Mouse (Mus musculus) limb, embryonic 15.5 days (tissue): Measurements from ENCODE around the gene Srsf4. TPM values are rescaled to one million over a fixed set of nuclear protein-coding genes. Genes with fewer than 3 reads are reported as not detected.

Experiments
- ATAC-seq: fragments of 200-750 bp; cut with Nextera tagmentation; 2 replicates; pipeline ENCODE4 v1.8.0; 2017; ENCODE audit warnings: low read depth, moderate TSS enrichment; ENCODE audit not compliant: insufficient number of reproducible peaks, low FRiP score, low TSS enrichment
- H3K27ac ChIP-seq: fragments of 300-500 bp; sonication (generic); 2 replicates; pipeline ENCODE4 v1.5.1; 2015; ENCODE audit warnings: moderate library complexity, mild to moderate bottlenecking, inconsistent platforms
- H3K27me3 ChIP-seq: fragments of 300-500 bp; sonication (generic); 2 replicates; pipeline ENCODE4 v1.6.1; 2015; ENCODE audit warnings: inconsistent platforms
- H3K36me3 ChIP-seq: fragments of 300-500 bp; sonication (generic); 2 replicates; pipeline ENCODE4 v1.6.1; 2015; ENCODE audit warnings: inconsistent platforms
- H3K4me1 ChIP-seq: fragments of 300-500 bp; sonication (generic); 2 replicates; pipeline ENCODE4 v1.6.1; 2015; ENCODE audit warnings: inconsistent platforms
- H3K4me2 ChIP-seq: fragments of 300-500 bp; sonication (generic); 2 replicates; pipeline ENCODE4 v1.6.1; 2015; ENCODE audit warnings: mild to moderate bottlenecking, inconsistent platforms
- H3K4me3 ChIP-seq: fragments of 300-500 bp; sonication (generic); 2 replicates; pipeline ENCODE4 v1.5.1; 2015; ENCODE audit warnings: mild to moderate bottlenecking, inconsistent platforms
- H3K9ac ChIP-seq: fragments of 300-500 bp; sonication (generic); 2 replicates; pipeline ENCODE4 v1.6.1; 2015; ENCODE audit warnings: inconsistent platforms
- H3K9me3 ChIP-seq: fragments of 300-500 bp; sonication (generic); 2 replicates; pipeline ENCODE4 v1.6.1; 2016; ENCODE audit warnings: inconsistent platforms
- WGBS: fragments of 180-500 bp; shearing (Covaris S2); methylation state at CpG from one replicate; pipeline ENCODE4 v1.1.7; 2015; 5-methylcytosine and 5-hydroxymethylcytosine counted together
- polyA plus RNA-seq: library from polyadenylated mRNA; unstranded; fragments of >200 nt; fragmentation: Nextera tagmentation; extraction: Ambion mirVana; gene quantifications from 2 replicates; pipeline ENCODE4 v1.2.1, GENCODE M21; 2015

Gene Srsf4
- polyA plus RNA-seq, 1 experiment from 2014 or later, result 97.7 TPM

DNA sequence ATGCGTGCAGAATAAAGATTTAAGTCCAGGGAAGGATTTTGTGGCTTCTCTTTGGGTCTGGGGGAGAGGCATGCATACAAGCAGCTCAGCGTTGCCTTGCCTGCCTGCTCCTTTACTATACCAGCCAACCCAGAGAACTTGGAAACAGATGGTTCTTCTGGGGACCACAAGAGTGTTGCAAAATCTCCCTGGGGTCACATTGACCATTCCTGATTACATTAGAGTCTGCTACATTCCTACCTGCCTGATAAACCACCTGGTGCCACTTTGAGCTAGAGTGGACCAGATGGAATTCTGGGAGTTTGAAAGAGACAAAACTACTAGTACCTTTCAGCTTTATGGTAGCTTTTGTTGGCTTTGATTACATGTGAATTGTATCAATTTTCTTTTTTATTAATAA lies 3.4 kb downstream of the Srsf4 start:
- no peaks in the 10 kb centered on the region for H3K36me3 ChIP-seq
- WGBS, result 55% methylated on average over 2 of the region's 2 CpGs
- H3K4me3 ChIP-seq, result no peak overlapping the region
- H3K27ac ChIP-seq, result no peak overlapping the region
- H3K9me3 ChIP-seq, result no peaks in the 10 kb centered on the region
- no peak overlapping the region for H3K4me2 ChIP-seq
- peaks cover 39% of the 10 kb centered on the region for H3K4me1 ChIP-seq
- ATAC-seq, result no peak
- H3K9ac ChIP-seq, result no peak overlapping the region
- no peaks in the 10 kb centered on the region for H3K27me3 ChIP-seq

DNA sequence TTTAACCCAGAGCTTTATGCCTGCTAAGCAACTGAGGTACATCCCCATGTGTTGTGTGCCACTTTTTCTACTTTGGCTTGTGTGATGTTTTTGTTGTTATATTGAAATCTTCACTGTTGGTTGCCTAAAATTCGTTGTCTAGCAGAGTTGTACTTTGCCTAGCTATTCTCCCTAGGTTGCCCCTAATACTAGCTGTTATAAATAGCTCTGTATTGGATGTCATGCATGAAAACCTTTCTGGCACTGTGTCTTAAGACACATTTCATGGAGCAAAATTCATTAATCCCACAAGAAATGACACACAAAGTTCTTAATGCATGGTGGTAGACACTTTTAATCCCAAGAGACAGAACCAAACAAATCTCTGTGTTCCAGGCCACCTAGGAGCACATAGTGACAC lies 6.3 kb downstream of the Srsf4 start:
- Histone ChIP-seq H3K4me2 (no peak overlapping the region), H3K9me3 (no peaks in the 10 kb centered on the region), H3K36me3 (peaks cover 2% of the 10 kb centered on the region; the same call in 1 of the 2 replicates), H3K4me1 (peaks cover 38% of the 10 kb centered on the region), H3K4me3 (no peak overlapping the region), H3K27ac (no peak overlapping the region), H3K9ac (no peak overlapping the region), H3K27me3 (no peaks in the 10 kb centered on the region)
- ATAC-seq, result no peak
- WGBS, result 78% methylated on average over 1 of the region's 1 CpGs

DNA sequence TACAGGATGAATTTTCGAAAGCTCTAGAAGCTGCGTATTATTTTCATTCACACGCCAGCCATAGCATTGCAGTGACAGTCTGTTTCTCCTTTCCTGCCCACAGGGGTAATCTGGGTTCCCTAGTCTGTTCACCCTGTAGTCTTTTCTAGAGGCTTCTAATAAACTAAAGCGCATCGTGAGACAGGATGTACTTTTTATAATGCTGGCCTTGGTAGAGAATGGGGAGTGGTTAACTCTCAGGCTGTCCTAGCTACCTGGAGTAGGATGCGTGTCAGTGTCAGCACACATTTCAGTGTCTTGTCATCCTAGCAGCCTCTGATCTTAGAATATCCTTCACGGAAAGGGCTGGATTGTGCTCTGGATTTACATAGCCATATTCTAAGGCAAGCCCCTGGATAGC lies 7.9 kb downstream of the Srsf4 start:
- 75% methylated on average over 7 of the region's 7 CpGs for WGBS
- Histone ChIP-seq H3K36me3 (peaks cover 18% of the 10 kb centered on the region), H3K4me3 (no peak overlapping the region), H3K27ac (no peak overlapping the region), H3K9me3 (no peaks in the 10 kb centered on the region), H3K9ac (no peak overlapping the region), H3K27me3 (no peaks in the 10 kb centered on the region), H3K4me2 (no peak overlapping the region), H3K4me1 (peaks cover 29% of the 10 kb centered on the region)
- ATAC-seq, result no peak

DNA sequence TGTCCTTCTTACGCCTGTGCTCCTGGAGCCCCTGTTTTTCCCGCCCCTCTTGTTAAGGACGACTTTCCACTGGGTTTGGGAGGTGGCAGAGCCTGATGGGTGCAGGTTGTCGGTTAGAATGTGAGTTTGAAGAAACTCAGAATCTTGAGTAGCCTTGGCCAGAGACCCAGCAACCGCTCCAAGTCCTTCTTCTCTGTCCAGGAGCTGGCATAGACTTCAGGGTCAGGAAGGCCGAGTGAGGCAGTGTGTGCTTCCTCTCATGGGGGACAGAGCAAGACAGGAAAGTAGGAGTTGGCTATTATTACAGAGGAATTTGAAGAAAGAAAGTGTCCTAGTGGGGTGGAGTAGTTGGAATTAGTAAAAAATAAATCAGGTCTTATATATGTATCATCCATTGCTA lies 10.2 kb downstream of the Srsf4 start:
- H3K27me3 ChIP-seq, result no peaks in the 10 kb centered on the region
- WGBS, result 61% methylated on average over 6 of the region's 6 CpGs
- peaks cover 13% of the 10 kb centered on the region for H3K4me1 ChIP-seq
- H3K4me3 ChIP-seq, result no peak overlapping the region
- peaks cover 33% of the 10 kb centered on the region for H3K36me3 ChIP-seq
- H3K9me3 ChIP-seq, result no peaks in the 10 kb centered on the region
- H3K9ac ChIP-seq, result no peak overlapping the region
- no peak for ATAC-seq
- H3K27ac ChIP-seq, result no peak overlapping the region; the same call in 1 of the 2 replicates
- no peak overlapping the region for H3K4me2 ChIP-seq

DNA sequence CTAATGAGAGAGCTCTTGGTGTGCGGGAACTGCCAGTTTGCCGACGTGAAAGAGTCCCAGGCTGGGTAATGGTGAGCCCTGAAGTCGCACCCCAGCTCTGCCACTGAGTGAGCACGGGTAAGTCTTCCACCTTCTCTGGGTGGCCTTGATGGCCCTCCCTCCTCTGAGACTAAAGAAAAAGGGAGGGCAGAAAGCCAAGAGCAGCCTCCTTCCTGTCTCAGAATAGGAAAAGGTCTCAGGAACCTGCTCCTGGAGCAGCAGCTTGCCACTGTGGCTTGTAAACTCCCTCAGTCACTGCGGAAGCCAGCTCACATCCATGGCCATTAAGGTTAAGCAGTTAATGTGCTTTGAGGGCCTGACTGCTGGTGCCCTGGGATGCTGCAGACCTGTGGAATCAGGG lies 12.0 kb downstream of the Srsf4 start:
- ATAC-seq, result no peak
- Histone ChIP-seq H3K27me3 (no peaks in the 10 kb centered on the region), H3K4me3 (no peak overlapping the region), H3K4me1 (peaks cover 19% of the 10 kb centered on the region; the same call in 1 of the 2 replicates), H3K9me3 (no peaks in the 10 kb centered on the region), H3K4me2 (no peak overlapping the region), H3K36me3 (peaks cover 36% of the 10 kb centered on the region), H3K27ac (no peak overlapping the region), H3K9ac (no peak overlapping the region)
- 70% methylated on average over 6 of the region's 6 CpGs for WGBS

DNA sequence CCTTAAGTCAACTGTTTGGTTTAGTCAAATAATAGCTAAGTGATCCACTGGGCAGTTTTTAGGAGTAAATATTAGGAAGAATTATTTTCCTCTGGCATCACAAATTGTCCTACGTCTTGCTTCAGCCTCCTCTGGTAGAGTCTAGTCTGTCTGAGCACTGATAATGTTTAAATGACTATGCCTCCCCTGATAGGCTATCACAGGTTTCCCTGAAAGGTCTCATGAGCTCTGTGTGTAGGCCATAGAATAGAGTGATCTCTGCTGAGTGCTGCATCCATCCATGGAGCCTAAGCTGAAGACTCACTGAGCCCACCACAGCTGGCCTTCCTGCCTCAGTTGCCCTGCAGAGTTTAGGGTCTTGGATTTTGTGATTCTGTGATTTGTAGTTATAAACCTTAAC lies 15.1 kb downstream of the Srsf4 start:
- H3K36me3 ChIP-seq, result peaks cover 58% of the 10 kb centered on the region
- no peak overlapping the region for H3K9ac ChIP-seq
- H3K4me3 ChIP-seq, result no peak overlapping the region
- no peak overlapping the region for H3K27ac ChIP-seq
- no peaks in the 10 kb centered on the region for H3K27me3 ChIP-seq
- no peak for ATAC-seq
- no peak overlapping the region for H3K4me2 ChIP-seq
- no peaks in the 10 kb centered on the region for H3K9me3 ChIP-seq
- WGBS, result 78% methylated on average over 1 of the region's 1 CpGs
- peaks cover 11% of the 10 kb centered on the region; the same call in 1 of the 2 replicates for H3K4me1 ChIP-seq

DNA sequence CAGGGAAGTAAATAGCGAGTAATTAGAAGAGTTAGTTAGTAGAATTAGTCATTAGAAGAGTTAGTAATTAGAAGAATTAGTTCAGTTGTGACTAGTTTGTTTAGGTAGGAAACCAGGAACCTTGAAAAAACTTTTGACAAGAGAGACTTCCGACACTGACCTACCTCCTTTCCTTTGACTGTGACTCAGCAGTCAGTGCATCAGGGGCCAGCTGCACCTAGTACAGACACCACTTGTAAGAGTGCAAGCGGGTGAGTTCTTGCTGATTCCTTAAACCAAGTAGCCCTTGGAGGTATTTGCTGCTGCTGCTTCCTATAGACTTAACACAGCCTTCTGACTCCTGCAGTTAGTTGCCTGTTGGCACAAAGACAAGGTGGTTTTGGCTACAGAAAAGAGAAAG lies 17.3 kb downstream of the Srsf4 start:
- H3K27me3 ChIP-seq, result no peaks in the 10 kb centered on the region
- H3K9me3 ChIP-seq, result no peaks in the 10 kb centered on the region
- no peak overlapping the region for H3K4me2 ChIP-seq
- WGBS, result 78% methylated on average over 3 of the region's 3 CpGs
- peaks cover 6% of the 10 kb centered on the region; the same call in 1 of the 2 replicates for H3K4me1 ChIP-seq
- no peak overlapping the region for H3K9ac ChIP-seq
- no peak overlapping the region for H3K27ac ChIP-seq
- ATAC-seq, result no peak
- H3K36me3 ChIP-seq, result peaks cover 62% of the 10 kb centered on the region
- no peak overlapping the region for H3K4me3 ChIP-seq

DNA sequence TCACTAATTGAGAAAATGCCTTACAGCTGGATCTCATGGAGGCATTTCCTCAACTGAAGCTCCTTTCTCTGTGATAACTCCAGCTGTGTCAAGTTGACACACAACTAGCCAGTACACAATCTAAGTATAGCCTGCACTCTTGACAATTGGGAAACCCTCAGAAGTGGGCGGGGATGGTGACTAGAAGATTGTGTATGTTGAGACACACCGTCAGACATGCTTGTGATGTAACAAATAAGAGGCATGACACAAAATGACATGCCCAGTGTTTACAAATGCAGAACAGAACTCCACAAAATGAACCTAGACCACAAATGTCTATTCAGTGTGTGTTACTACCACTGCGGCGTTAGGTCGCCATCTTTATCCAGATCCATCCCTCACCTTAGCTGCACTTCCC lies 23.7 kb downstream of the Srsf4 start:
- Histone ChIP-seq H3K27ac (no peak overlapping the region), H3K36me3 (peaks cover 82% of the 10 kb centered on the region), H3K4me3 (no peak overlapping the region), H3K27me3 (no peaks in the 10 kb centered on the region), H3K9me3 (no peaks in the 10 kb centered on the region), H3K4me2 (no peak overlapping the region), H3K9ac (no peak overlapping the region), H3K4me1 (no peaks in the 10 kb centered on the region)
- no peak for ATAC-seq
- 89% methylated on average over 5 of the region's 5 CpGs for WGBS

DNA sequence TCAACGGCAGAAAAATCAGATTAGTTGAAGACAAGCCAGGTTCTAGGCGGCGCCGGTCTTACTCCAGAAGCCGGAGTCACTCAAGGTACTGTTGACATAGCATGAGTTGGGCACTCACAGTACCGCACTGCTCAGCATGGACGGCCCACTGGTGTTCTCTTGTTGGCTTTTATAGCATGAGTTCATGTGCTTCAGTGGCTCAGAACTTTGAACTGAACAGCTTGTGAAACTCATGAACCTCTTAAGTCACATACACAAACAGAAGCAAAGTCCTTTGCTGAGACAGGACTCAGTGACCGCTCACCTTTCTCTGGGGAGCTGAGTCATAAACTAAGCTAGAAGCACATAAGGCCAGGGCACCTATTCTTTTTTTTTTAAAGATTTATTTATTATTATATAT lies 24.4 kb downstream of the Srsf4 start:
- Histone ChIP-seq H3K4me3 (no peak overlapping the region), H3K27me3 (no peaks in the 10 kb centered on the region), H3K4me1 (no peaks in the 10 kb centered on the region), H3K9ac (no peak overlapping the region), H3K27ac (no peak overlapping the region), H3K9me3 (no peaks in the 10 kb centered on the region), H3K36me3 (peaks cover 80% of the 10 kb centered on the region), H3K4me2 (no peak overlapping the region)
- WGBS, result 95% methylated on average over 8 of the region's 8 CpGs
- no peak for ATAC-seq

DNA sequence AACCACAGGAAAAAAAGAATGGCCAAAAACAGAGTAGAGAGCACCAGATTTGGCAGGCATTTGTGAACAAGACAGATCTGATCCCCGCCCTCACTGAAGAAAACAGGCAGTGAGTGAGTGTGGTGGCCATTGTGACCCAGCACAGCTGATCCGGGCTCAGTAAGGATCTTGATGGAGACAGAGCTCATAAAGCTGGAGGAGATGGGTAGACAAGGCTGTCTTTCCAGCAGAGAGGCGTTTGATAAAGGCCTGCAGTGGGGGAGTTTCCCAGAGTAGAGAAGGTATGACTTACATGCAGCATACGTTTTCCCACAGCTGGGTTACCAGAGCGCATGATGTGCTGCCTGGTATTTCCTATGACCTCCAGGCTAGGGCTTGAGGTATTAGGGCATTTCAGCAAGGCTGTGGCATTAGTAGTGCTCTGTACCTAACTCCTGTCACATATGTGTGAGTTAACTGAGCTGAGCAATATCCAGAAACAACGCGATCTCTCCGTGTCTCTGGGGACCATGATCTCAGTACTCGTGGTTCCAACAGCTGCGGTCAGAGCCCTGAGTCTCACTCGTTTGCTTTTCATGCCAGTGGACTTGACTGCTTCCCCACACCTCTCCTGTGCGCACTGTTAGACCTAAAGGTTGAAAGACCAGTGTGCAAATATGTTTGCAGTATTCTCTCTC lies 25.2 kb downstream of the Srsf4 start:
- Histone ChIP-seq H3K4me1 (no peaks in the 10 kb centered on the region), H3K27me3 (no peaks in the 10 kb centered on the region), H3K4me3 (no peak overlapping the region), H3K27ac (no peak overlapping the region), H3K9ac (no peak overlapping the region), H3K9me3 (no peaks in the 10 kb centered on the region), H3K4me2 (no peak overlapping the region), H3K36me3 (peaks cover 73% of the 10 kb centered on the region)
- 72% methylated on average over 12 of the region's 12 CpGs for WGBS
- no peak for ATAC-seq

DNA sequence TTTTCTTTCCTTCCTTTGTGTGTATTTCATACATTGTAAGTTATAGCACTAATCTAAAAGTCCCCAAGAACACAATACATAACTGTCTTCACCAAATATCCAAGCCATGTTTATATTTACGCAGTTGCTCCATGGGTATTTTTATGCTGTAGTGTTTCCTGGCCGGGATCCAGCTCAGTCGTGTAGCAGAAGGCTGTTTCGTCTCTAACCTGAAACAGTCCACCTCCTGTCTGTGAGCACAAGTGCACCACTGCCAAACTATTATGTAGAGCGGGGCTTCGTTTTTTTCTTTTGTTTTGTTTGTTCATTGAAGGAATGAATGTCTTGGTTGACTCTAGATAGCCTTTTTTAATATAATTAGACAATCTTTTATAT lies 25.8 kb downstream of the Srsf4 start:
- ATAC-seq, result no peak
- Histone ChIP-seq H3K27ac (no peak overlapping the region), H3K9ac (no peak overlapping the region), H3K4me2 (no peak overlapping the region), H3K4me3 (no peak overlapping the region), H3K9me3 (no peaks in the 10 kb centered on the region), H3K4me1 (no peaks in the 10 kb centered on the region), H3K27me3 (no peaks in the 10 kb centered on the region), H3K36me3 (peaks cover 72% of the 10 kb centered on the region)
- 67% methylated on average over 6 of the region's 6 CpGs for WGBS

DNA sequence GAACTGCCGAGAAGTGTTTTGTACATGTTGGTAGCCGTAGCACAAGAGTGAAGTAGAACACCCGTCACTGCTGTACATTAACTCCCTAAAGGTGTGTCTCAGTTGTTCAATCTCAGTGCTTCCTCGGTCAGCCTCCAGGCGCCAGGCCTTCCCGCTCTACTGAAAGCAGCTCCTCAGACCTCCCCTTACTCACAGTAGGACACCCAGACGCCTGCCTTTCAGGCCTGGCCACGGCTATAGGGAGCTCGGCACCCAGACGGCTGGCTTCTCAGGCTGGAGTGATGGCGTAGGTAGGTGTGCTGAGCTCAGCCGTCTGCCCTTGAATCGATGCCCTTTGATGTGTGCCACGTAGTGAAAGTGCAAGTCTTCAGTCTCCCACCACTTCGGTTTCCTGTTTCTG lies 27.7 kb downstream of the Srsf4 start:
- Histone ChIP-seq H3K4me2 (no peak overlapping the region), H3K4me1 (no peaks in the 10 kb centered on the region), H3K36me3 (peaks cover 65% of the 10 kb centered on the region), H3K9ac (no peak overlapping the region), H3K9me3 (no peaks in the 10 kb centered on the region), H3K4me3 (no peak overlapping the region), H3K27me3 (no peaks in the 10 kb centered on the region), H3K27ac (no peak overlapping the region)
- 87% methylated on average over 15 of the region's 15 CpGs for WGBS
- ATAC-seq, result no peak

DNA sequence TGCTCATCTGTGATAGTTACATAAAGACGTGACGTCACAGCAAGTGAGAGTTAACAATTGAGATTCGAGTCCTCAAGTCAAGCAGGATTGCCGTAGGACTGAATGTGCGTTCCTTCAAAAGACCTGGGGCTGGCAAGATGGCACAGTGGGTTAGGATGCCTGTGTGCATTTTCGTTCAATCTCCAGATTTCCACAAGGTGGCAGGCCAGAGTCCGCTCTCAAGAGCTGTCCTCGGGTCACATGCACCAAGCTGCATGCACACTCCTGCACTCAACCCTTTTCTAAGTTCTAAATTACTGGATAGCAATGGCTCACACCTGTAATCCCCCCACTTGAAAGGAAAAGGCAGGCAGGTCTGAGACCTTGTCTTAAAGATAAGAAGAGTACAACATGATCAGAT lies 31.1 kb downstream of the Srsf4 start:
- Histone ChIP-seq H3K36me3 (peaks cover 40% of the 10 kb centered on the region), H3K27me3 (no peaks in the 10 kb centered on the region), H3K27ac (no peak overlapping the region), H3K9ac (no peak overlapping the region), H3K4me1 (no peaks in the 10 kb centered on the region), H3K4me3 (no peak overlapping the region), H3K4me2 (no peak overlapping the region), H3K9me3 (no peaks in the 10 kb centered on the region)
- 53% methylated on average over 8 of the region's 8 CpGs for WGBS
- no peak for ATAC-seq
